19 mouse cellular contexts compared by ENCODE assay signal in genomic region chr7:80440685-80441084, GRCm38 (mm10). TPM values are rescaled to one million over a fixed set of nuclear protein-coding genes. Genes with fewer than 3 reads are reported as not detected.
DNase-seq lines count a peak whose midpoint lies in the region; ATAC-seq and TF ChIP-seq lines count a peak whose summit lies in the region.
"Had no signal": no experiment of that assay in that cellular context is flagged by ENCODE, and none has a peak within 500 bp of the region (broad histone marks: within the 10 kb centered on the region; RNA-seq: fewer than 3 reads in every experiment).

No protein-coding gene starts in this region.

- TF ChIP-seq CTCF in lung, adult 2 months (IDR thresholded peaks at IDR 0.05; ENCODE audit: insufficient read depth, low read length) = no peak

- ATAC-seq in embryonic facial prominence, embryonic 14.5 days (ENCODE audit: low read depth) = 0 out of 2 replicates have a peak, but pooled peaks have one; percentile 28
- ATAC-seq in stomach, embryonic 15.5 days (ENCODE audit: insufficient read depth, low FRiP score, low read depth) = peak; percentile 64; the same call in 1 of the 2 replicates
- ATAC-seq: activated CD4-positive, CD25-positive, alpha-beta regulatory T cell, adult 4 months; forebrain, embryonic 14.5 days had no signal

- H3K9me3 ChIP-seq in embryonic facial prominence, embryonic 14.5 days (ENCODE audit: control insufficient read depth, low read length) = no peaks in the 10 kb centered on the region
- H3K9me3 ChIP-seq in embryonic facial prominence, embryonic 10.5 days = no peaks in the 10 kb centered on the region
- H3K9me3 ChIP-seq in stomach, embryonic 15.5 days = no peaks in the 10 kb centered on the region
- H3K9me3 ChIP-seq: embryonic facial prominence, embryonic 15.5 days; heart, embryonic 13.5 days; hindbrain, embryonic 12.5 days; hindbrain, embryonic 15.5 days had no signal

- peaks cover 26% of the 10 kb centered on the region for H3K4me1 ChIP-seq in embryonic facial prominence, embryonic 14.5 days (ENCODE audit: control insufficient read depth, insufficient read depth, low read length)
- H3K4me1 ChIP-seq in embryonic facial prominence, embryonic 10.5 days = peaks cover 68% of the 10 kb centered on the region
- H3K4me1 ChIP-seq in lung, adult 2 months (ENCODE audit: control insufficient read depth, insufficient read depth, low read length) = peaks cover 11% of the 10 kb centered on the region
- peaks cover 25% of the 10 kb centered on the region; the same call in 1 of the 2 replicates for H3K4me1 ChIP-seq in stomach, embryonic 15.5 days

- H3K27me3 ChIP-seq in embryonic facial prominence, embryonic 14.5 days (replicated peaks; ENCODE audit: control insufficient read depth, insufficient read depth, low read length) = no peaks in the 10 kb centered on the region
- no peaks in the 10 kb centered on the region for H3K27me3 ChIP-seq in embryonic facial prominence, embryonic 10.5 days (replicated peaks; ENCODE audit: low read depth, poor library complexity, severe bottlenecking)
- H3K27me3 ChIP-seq in stomach, embryonic 15.5 days (replicated peaks) = no peaks in the 10 kb centered on the region
- H3K27me3 ChIP-seq: embryonic facial prominence, embryonic 15.5 days; heart, embryonic 13.5 days; hindbrain, embryonic 12.5 days; hindbrain, embryonic 15.5 days had no signal

- WGBS in embryonic facial prominence, embryonic 14.5 days = 52% methylated on average over 4 of the region's 4 CpGs
- 62% methylated on average over 4 of the region's 4 CpGs for WGBS in embryonic facial prominence, embryonic 10.5 days
- 59% methylated on average over 4 of the region's 4 CpGs for WGBS in lung, adult 2 months
- WGBS in stomach, embryonic 15.5 days = 37% methylated on average over 4 of the region's 4 CpGs

- no peak overlapping the region for H3K4me2 ChIP-seq in embryonic facial prominence, embryonic 14.5 days (ENCODE audit: low read depth, low read length)
- H3K4me2 ChIP-seq in stomach, embryonic 15.5 days = no peak overlapping the region
- H3K4me2 ChIP-seq: embryonic facial prominence, embryonic 15.5 days; heart, embryonic 13.5 days; hindbrain, embryonic 12.5 days; hindbrain, embryonic 15.5 days had no signal

- no peaks in the 10 kb centered on the region for H3K36me3 ChIP-seq in embryonic facial prominence, embryonic 14.5 days (ENCODE audit: control insufficient read depth, insufficient read depth, low read length)
- H3K36me3 ChIP-seq in embryonic facial prominence, embryonic 10.5 days (replicated peaks) = no peaks in the 10 kb centered on the region
- H3K36me3 ChIP-seq in stomach, embryonic 15.5 days = no peaks in the 10 kb centered on the region
- H3K36me3 ChIP-seq: embryonic facial prominence, embryonic 15.5 days; heart, embryonic 13.5 days; hindbrain, embryonic 12.5 days; hindbrain, embryonic 15.5 days had no signal

- H3K4me3 ChIP-seq in embryonic facial prominence, embryonic 14.5 days (ENCODE audit: low read depth, low read length) = no peak overlapping the region
- no peak overlapping the region for H3K4me3 ChIP-seq in embryonic facial prominence, embryonic 10.5 days
- no peak overlapping the region for H3K4me3 ChIP-seq in lung, adult 2 months (replicated peaks; ENCODE audit: extremely low read depth, low read depth, low read length)
- no peak overlapping the region for H3K4me3 ChIP-seq in stomach, embryonic 15.5 days (replicated peaks)
- H3K4me3 ChIP-seq: embryonic facial prominence, embryonic 15.5 days; heart, embryonic 13.5 days; hindbrain, embryonic 12.5 days; hindbrain, embryonic 15.5 days had no signal

- no peak for TF ChIP-seq POLR2A in lung, adult 2 months (IDR thresholded peaks at IDR 0.05; ENCODE audit: borderline replicate concordance, extremely low read depth, low read depth, low read length)

- no peak for DNase-seq in embryonic facial prominence, embryonic 14.5 days (ENCODE audit: low spot score)
- DNase-seq in embryonic facial prominence, embryonic 10.5 days (ENCODE audit: low spot score) = no peak
- peak; percentile 36 for DNase-seq in lung, postnatal 36 days
- DNase-seq in lung, adult 2 months = no peak
- DNase-seq in left cerebral cortex, adult 18-20 months (ENCODE audit: low spot score in 2 of 2) = no peak
- no peak for DNase-seq in urinary bladder, postnatal 14 days (ENCODE audit: low spot score)
- DNase-seq: adrenal gland, adult 8-10 months; adrenal gland, postnatal 25 days; cerebellum, adult 11-12 months; cerebellum, adult 8-10 months; cerebellum, postnatal 36 days; embryo, embryonic 11 days had no signal

- no peak overlapping the region for H3K27ac ChIP-seq in embryonic facial prominence, embryonic 14.5 days (replicated peaks; ENCODE audit: low read depth, low read length)
- H3K27ac ChIP-seq in embryonic facial prominence, embryonic 10.5 days (replicated peaks) = no peak overlapping the region
- 0 out of 2 replicates have a peak overlapping the region, but pooled peaks have one; percentile 28 for H3K27ac ChIP-seq in stomach, embryonic 15.5 days
- H3K27ac ChIP-seq: embryonic facial prominence, embryonic 15.5 days; heart, embryonic 13.5 days; hindbrain, embryonic 12.5 days; hindbrain, embryonic 15.5 days had no signal

- H3K9ac ChIP-seq in embryonic facial prominence, embryonic 14.5 days (ENCODE audit: low read depth, low read length) = no peak overlapping the region
- no peak overlapping the region for H3K9ac ChIP-seq in stomach, embryonic 15.5 days
- H3K9ac ChIP-seq: embryonic facial prominence, embryonic 15.5 days; heart, embryonic 13.5 days; hindbrain, embryonic 12.5 days; hindbrain, embryonic 15.5 days had no signal

RNA-seq across cellular contexts. Expression of gene Furin, which starts 35.4 kb away (rescaled TPM):
- 17.2 and 18.4 TPM in 2 replicates for polyA plus RNA-seq in embryonic facial prominence, embryonic 14.5 days (2014; fragmentation: Nextera tagmentation; extraction: Ambion mirVana)
- 6.0 and 6.3 TPM in 2 replicates for polyA plus RNA-seq in embryonic facial prominence, embryonic 10.5 days (2016; fragmentation: Nextera tagmentation; extraction: Ambion mirVana)
- 106 and 114 TPM in 2 replicates for polyA plus RNA-seq in lung, adult 2 months (2012; rRNA removed)
- polyA plus RNA-seq in stomach, embryonic 15.5 days (2015; fragmentation: Nextera tagmentation; extraction: Ambion mirVana) = 11.6 and 12.5 TPM in 2 replicates
- total RNA-seq in left cerebral cortex, adult 18-20 months (2021) = 10 to 100 TPM; 37.1 to 39.9 TPM

RNA-seq across cellular contexts. Expression of gene Fes, which starts 52.9 kb away (rescaled TPM):
- 14.6 and 15.7 TPM in 2 replicates for polyA plus RNA-seq in embryonic facial prominence, embryonic 14.5 days (2014; fragmentation: Nextera tagmentation; extraction: Ambion mirVana)
- 8.2 and 8.4 TPM in 2 replicates for polyA plus RNA-seq in embryonic facial prominence, embryonic 10.5 days (2016; fragmentation: Nextera tagmentation; extraction: Ambion mirVana)
- polyA plus RNA-seq in lung, adult 2 months (2012; rRNA removed) = 51.4 and 60.1 TPM in 2 replicates
- polyA plus RNA-seq in stomach, embryonic 15.5 days (2015; fragmentation: Nextera tagmentation; extraction: Ambion mirVana) = 12.5 and 13.5 TPM in 2 replicates
- total RNA-seq in left cerebral cortex, adult 18-20 months (2021) = 1 to 10 TPM; 4.5 to 5.8 TPM
